Mouse (Mus musculus) c-Kit-positive CD71-positive TER-119-positive erythroid progenitor cells, embryonic 14.5 days (primary cell): ENCODE data around the gene Sema3f.

Experiments
- DNase-seq: peaks from one replicate; pipeline ENCODE4 v3.0.0-alpha.2; 2013; ENCODE audit warnings: low spot score

Gene Sema3f

DNA sequence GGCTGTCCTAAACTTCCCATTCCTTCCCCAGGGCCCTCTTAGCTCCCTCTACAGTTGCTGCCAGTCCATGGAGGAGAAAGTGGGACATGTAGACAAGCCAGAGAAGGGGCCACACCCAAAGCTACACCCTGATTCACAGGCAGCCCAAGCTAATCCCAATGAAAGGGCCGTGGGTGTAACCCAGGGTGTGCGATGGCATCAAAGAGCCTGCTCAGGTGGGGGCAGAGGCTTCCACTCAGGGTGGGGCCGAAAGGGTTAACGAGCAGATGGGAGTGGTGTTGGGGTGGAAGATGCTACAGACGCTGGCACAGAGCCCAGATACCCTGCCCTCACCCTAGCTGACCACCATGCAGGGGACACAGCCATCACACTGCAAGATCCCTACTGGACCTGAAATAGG lies 17.5 kb downstream of the Sema3f start:
- peak; percentile 25 for DNase-seq

DNA sequence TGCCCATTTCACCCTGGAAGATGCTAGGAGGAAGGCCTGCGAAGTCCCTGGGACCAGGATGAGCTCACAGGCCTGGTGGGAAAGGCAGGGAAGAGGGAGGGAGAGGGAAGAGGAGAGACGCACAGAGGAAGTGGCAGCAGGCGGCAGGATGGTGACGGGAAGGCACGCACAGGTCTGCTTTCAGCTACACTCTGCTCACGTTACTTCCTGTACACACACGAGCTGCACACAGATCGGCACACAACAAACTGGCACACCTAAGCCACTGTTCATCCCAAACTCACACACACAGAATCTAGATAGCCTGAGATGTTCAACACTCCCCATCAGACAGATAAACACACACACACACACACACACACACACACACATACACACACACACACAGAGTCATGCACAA lies 19.9 kb downstream of the Sema3f start:
- DNase-seq, result no peak

DNA sequence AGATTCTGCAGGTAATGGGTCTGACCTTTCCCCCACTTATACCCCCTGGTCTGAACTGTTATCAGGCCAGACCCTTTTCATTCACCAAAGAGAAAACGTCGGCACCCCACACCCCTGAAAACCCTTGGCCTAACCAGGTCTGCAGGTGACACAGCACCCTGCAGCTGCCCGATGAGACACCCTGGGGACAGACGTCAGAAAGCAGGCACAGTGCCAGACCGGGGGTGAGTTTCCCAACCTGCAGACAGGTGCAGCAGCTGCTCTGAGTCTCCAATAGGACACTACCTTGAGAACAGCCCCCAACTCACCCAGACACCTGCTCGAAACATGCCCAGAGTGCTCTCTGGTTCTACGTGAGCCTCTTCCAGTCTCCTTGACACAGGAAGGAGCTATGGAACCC lies 21.3 kb downstream of the Sema3f start:
- no peak for DNase-seq

GRCm38 (mm10) chr9:107688415-107688814 lies 21.9 kb downstream of the Sema3f start:
- no peak for DNase-seq

DNA sequence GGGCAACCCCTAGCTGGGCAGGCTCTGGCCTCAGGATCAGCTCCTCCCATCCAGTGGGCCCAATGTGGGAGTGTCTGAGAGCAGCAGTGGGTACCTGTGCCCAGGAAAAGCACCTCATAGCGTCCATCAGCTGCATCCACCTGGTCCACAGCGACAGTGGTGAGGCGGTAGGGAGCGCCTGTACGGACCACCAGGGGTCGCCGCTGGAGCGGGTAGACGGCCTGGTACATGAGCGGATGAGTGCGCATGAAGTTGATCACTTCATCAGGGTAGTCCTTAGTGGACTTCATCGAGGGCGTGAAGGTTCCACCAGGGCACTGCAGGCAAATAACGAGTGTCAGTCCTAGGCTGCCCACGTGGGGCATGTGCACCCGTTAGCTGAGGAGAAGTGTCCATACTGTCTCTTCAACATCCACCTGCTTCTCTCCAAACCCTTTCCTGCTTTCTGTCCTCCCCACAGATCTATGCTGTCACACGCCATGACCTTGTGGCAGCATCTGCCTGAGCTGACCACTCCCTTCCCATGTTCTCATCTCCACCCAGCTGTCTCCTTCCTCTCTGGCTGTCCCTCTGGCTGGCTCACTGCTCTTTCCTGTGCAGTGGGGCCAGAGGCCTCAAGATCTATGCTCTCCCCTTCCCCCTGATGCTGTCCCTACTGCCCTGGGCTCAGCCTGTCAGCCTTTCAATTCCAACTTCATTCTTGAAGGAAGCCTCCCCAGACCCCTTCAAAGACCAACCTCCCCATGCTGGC lies 24.9 kb downstream of the Sema3f start:
- DNase-seq, result no peak

- no peak for DNase-seq
Observed at GRCm38 (mm10) chr9:107682405-107682804, 27.9 kb downstream of the Sema3f start.

DNA sequence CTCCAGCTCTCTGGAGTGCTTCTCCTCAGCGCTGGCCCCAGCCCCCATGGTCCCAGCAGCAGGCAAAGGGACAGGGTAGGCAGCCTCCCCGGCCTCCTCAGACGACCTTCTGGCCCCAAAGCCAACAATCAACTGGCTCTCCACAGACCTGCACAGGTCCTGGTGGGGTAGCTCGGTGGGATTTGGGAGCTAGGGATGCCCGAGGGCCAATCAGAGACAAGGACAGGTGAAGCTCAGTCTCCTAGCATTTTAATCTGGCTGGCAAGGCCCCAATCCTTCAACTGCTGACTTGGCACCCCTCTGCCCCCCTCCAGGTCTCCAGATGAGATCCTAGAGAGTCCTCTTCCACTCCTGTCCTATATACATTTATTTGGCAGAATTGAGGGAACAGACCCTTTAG lies 30.8 kb downstream of the Sema3f start, which contains the start of gene Gnat1:
TSS of gene Gnat1 (minus strand) at position 212 of the 400 bp plus-strand sequence.
- DNase-seq, result no peak

DNA sequence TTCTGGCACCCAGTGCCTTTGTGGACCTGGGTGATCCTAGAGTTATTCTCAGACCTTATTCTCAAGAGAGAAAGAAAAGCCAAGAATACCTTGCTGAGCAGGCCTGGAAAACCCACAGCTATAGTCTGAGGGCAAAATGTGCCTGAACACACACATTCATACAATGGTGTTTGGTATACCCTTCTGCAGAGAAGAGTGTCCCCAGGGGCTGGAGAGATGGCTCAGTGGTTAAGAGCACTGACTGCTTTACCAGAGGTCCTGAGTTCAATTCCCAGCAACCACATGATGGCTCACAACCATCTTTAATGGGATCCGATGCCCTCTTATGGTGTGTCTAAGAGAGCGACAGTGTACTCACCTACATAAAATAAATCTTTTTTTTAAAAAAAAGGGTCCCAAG lies 31.4 kb downstream of the Sema3f start:
- no peak for DNase-seq

- peak; percentile 75 for DNase-seq
Observed at GRCm38 (mm10) chr9:107677819-107678526, 32.3 kb downstream of the Sema3f start.

GRCm38 (mm10) chr9:107677091-107677784 lies 33.0 kb downstream of the Sema3f start:
- peak; percentile 18 for DNase-seq

DNA sequence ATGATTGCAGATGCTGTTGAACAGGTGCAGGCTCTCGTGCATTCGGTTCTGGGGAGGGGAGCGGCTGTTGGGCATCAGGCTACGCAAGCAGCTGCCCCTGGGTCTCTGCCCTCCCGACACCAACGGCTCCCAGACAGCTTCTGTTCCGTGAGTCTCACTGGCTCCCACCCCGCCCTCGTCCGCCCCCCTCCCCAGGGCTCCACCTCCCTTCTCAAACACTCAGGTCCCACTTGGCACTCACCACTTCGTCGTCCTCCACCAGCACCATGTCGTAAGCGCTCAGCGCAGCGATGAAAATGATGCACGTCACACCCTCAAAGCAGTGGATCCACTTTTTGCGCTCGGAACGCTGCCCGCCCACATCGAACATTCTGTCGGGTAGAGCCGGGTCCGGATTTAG lies 34.0 kb downstream of the Sema3f start:
- no peak for DNase-seq

- peak; percentile 30 for DNase-seq
Observed at GRCm38 (mm10) chr9:107675671-107676301, 34.5 kb downstream of the Sema3f start.

GRCm38 (mm10) chr9:107674609-107675429 lies 35.5 kb downstream of the Sema3f start:
- DNase-seq, result no peak

- DNase-seq, result no peak
Observed at GRCm38 (mm10) chr9:107670259-107670658, 40.0 kb downstream of the Sema3f start.

- DNase-seq, result no peak
Observed at GRCm38 (mm10) chr9:107669480-107669945, 40.8 kb downstream of the Sema3f start, which contains the start of gene Slc38a3. TSS of gene Slc38a3 (minus strand) at chr9:107669530.

- DNase-seq, result no peak
Observed at GRCm38 (mm10) chr9:107668916-107669315, 41.4 kb downstream of the Sema3f start.

DNA sequence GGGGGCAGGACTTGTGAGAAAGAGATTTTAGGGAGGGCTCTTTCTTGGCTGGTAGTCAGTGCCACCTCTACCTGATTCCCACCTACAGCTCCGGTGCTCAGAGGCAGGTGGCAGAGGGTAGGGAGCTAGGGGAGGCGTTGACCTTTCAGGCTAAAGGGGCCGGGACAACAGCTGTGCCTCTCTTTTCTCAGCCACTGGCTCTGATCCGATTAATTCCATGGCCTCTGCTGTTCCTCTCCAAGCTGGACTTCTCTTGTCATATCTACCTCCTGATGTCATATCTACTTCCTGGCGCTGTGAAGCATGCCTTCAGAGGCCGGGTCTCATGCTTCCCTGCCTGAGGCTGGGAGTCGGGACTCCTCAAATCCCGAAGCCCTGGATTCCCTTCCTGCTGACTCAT lies 42.3 kb downstream of the Sema3f start:
- DNase-seq, result no peak

DNA sequence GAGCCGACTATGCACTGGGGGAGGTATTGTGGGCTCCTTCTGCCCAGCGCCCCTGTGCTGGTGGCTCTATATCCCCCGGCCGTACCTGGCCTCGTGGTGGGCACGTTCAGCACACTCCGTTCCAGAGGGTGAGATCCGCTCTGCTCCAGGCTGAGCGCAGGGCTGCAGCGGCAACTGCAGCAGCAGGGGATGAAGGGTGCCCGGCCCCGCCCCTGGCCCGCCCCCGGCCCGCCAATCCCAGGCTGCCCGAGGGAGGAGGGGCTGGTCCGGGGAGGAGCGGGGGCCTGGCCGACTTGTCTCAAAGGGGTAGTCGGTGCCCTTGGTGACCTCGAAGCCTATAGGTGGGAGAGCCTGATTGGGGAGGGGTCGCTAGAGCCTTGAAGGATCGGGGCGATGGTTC lies 43.1 kb downstream of the Sema3f start:
- no peak for DNase-seq

DNA sequence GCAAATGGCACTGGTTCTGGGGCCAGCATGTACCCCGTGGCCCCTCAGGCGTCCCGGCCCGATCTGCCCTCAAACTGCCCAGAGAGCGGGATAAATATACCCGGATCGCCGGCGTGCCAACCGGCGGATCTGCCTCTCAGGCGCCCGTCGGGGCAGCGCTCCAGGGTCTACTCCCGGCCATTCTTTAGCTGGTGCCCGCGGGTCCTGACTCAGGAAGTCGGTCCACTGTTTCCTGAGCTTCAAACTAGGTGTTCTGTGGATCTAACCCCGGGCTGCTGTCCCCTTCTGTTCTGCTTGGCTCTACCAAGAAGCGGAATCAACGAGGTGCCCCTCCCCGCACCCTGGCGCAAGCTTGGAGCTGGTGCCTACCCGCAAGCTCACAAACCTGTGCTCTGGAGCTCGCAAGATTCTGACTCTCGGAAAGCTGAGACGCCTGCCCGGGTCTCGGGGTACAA lies 43.5 kb downstream of the Sema3f start:
- DNase-seq, result no peak

DNA sequence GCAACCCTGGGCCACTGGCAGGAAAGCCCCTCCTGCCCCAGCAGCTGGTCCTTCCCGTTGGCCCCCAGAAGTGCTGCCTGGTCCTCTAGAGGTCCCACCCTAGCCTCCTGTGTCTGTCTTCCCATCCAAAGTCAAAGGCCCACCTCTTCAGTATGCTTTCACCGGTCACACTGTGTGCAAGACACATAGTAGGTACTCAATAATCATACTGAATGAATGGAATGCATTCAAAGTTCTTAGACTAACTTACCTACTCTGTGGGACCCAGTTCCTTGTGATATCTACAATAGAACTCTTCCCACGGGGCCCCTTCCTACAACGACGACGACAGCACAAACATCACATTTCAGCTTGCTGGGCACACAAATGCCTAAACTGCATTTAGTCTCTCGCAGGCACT lies 45.0 kb downstream of the Sema3f start:
- DNase-seq, result no peak

DNA sequence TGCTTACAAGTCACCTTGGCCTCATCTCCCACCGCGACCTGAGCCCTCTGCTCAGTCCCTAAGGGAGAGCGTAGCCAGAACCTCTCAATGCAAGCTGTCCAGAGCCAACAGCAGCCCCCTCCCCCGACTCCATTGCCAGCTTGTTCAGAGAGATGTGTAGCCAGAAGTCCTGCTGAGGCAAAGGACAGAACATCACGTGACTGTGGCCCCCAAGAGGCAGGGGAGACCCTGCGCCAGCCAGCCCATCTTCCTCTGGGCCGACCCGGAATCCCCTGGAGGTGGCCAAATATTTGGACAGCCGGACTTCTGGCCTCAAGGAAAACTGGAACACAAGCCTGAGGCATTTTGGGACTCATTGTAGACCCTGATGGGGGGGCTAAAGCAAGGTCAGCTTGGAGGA lies 46.8 kb downstream of the Sema3f start:
- no peak for DNase-seq
